Mouse (Mus musculus) liver, postnatal 0 days (tissue): ENCODE data around the gene Ikzf2. TPM values are rescaled to one million over a fixed set of nuclear protein-coding genes. Genes with fewer than 3 reads are reported as not detected.

ENCODE experiments used
- ATAC-seq: fragments of 200-750 bp; cut with Nextera tagmentation; 2 replicates; pipeline ENCODE4 v1.8.0; 2017; ENCODE audit warnings: mild to moderate bottlenecking, moderate library complexity
- DNase-seq: peaks from one replicate; pipeline ENCODE4 v3.0.0-alpha.2; 2016
- H3K27ac ChIP-seq: fragments of 300-500 bp; sonication (generic); 2 replicates; pipeline ENCODE4 v1.5.1; 2014; ENCODE audit warnings: antibody characterized with exemption, moderate library complexity, mild to moderate bottlenecking, low read depth
- H3K27me3 ChIP-seq: fragments of 300-500 bp; sonication (generic); 2 replicates; pipeline ENCODE4 v1.6.1; 2014; ENCODE audit warnings: low read length, control low read depth, mixed read lengths; ENCODE audit not compliant: insufficient read depth
- H3K36me3 ChIP-seq: fragments of 300-500 bp; sonication (generic); replicated peaks from 2 replicates; pipeline ENCODE4 v1.6.1; 2014; ENCODE audit warnings: mild to moderate bottlenecking, control low read depth, low read length, moderate library complexity, mixed read lengths; ENCODE audit not compliant: insufficient read depth
- H3K4me1 ChIP-seq: fragments of 300-500 bp; sonication (generic); 2 replicates; pipeline ENCODE4 v1.6.1; 2014; ENCODE audit warnings: antibody characterized with exemption, mild to moderate bottlenecking, control low read depth; ENCODE audit not compliant: insufficient read depth
- H3K4me2 ChIP-seq: fragments of 300-500 bp; sonication (generic); 2 replicates; pipeline ENCODE4 v1.6.1; 2014; ENCODE audit warnings: low read depth, mild to moderate bottlenecking, low read length, moderate library complexity, mixed read lengths
- H3K4me3 ChIP-seq: fragments of 300-500 bp; sonication (generic); 2 replicates; pipeline ENCODE4 v1.5.1; 2014; ENCODE audit warnings: low read depth, low read length
- H3K9ac ChIP-seq: fragments of 300-500 bp; sonication (generic); replicated peaks from 2 replicates; pipeline ENCODE4 v1.6.1; 2014; ENCODE audit warnings: mild to moderate bottlenecking, moderate library complexity
- H3K9me3 ChIP-seq: fragments of 300-500 bp; sonication (generic); 2 replicates; pipeline ENCODE4 v1.6.1; 2016; ENCODE audit warnings: mild to moderate bottlenecking, control low read depth, low read length, mixed read lengths
- CTCF ChIP-seq: sonication (generic); IDR thresholded peaks from 2 replicates; pipeline ENCODE4 v1.5.1; 2016; ENCODE audit warnings: antibody characterized with exemption, low read depth
- EP300 ChIP-seq: IDR thresholded peaks from 2 replicates; pipeline ENCODE4 v1.6.1; 2016; ENCODE audit warnings: antibody characterized with exemption, low read depth, mild to moderate bottlenecking
- WGBS: fragments of 180-500 bp; shearing (Covaris S2); extraction: QIAGEN DNeasy Blood & Tissue Kit; methylation state at CpG from one replicate; pipeline ENCODE4 v1.1.7; 2014; ENCODE audit not compliant: insufficient replicate concordance; 5-methylcytosine and 5-hydroxymethylcytosine counted together
- polyA plus RNA-seq: library from polyadenylated mRNA; unstranded; fragments of >200 nt; fragmentation: Nextera tagmentation; extraction: Ambion mirVana; gene quantifications from 2 replicates; pipeline ENCODE4 v1.2.1, GENCODE M21; 2015

Gene Ikzf2
- polyA plus RNA-seq, 1 experiment from 2014 or later: 0.33 TPM

DNA sequence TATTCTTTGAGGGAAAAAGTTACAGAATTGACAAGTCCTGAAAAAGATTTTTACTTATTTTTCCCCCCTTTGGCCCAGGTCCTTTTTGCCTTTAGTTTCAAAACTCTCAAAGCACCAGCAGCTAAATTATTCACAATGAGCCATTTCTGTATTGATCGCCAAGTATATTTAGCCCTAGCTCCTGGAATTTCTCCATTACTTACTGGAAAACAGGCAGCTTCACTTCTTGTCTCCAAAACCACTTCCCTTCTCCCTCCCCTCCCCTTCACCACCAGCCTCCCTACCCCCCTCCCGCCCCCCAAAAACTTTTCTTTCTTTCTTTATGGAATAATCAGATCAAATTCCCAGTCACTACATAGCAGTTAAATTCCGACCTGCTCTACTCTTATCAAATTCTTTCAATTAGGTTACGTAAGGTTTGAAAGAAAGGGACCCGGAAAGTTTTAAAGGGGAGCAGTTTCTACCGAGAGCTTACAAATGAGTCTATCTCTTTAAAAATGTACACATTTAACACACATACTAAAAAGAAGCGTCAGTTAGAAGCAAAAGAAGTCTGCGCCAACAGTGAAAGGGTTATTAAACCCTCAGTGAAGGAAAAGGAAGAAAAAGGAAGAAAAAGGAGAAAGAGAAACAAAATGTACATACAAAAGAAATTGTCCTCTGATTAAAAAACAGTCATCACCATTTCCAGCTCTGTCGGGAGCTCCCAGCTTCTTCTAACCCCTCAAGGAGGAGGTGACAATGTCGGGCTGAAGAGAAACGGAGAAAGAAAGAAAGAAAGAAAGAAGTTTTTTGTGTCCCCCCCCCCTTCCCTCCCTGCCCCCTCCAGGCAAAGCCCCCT is 1.8 kb downstream of the Ikzf2 start:
- H3K27me3 ChIP-seq: no peaks in the 10 kb centered on the region
- DNase-seq (no peak), ATAC-seq (no peak)
- no peak overlapping the region for H3K27ac ChIP-seq
- peak overlapping the region; percentile 90 for H3K4me2 ChIP-seq
- H3K4me3 ChIP-seq: peak overlapping the region; percentile 80
- peaks cover 11% of the 10 kb centered on the region for H3K4me1 ChIP-seq
- 1% methylated on average over 11 of the region's 11 CpGs for WGBS
- TF ChIP-seq EP300: no peak
- TF ChIP-seq CTCF: no peak
- no peaks in the 10 kb centered on the region for H3K9me3 ChIP-seq
- peak overlapping the region; percentile 48 for H3K9ac ChIP-seq
- no peaks in the 10 kb centered on the region for H3K36me3 ChIP-seq

GRCm38 (mm10) chr1:69684280-69685040 is 2.6 kb downstream of the Ikzf2 start:
- WGBS: 16% methylated on average over 13 of the region's 13 CpGs
- TF ChIP-seq CTCF (no peak), EP300 (no peak)
- Histone ChIP-seq H3K27ac (no peak overlapping the region), H3K9me3 (no peaks in the 10 kb centered on the region), H3K4me1 (peaks cover 11% of the 10 kb centered on the region), H3K36me3 (no peaks in the 10 kb centered on the region), H3K27me3 (no peaks in the 10 kb centered on the region), H3K4me3 (peak overlapping the region; percentile 80), H3K9ac (no peak overlapping the region), H3K4me2 (peak overlapping the region; percentile 90)
- DNase-seq (no peak), ATAC-seq (no peak)

DNA sequence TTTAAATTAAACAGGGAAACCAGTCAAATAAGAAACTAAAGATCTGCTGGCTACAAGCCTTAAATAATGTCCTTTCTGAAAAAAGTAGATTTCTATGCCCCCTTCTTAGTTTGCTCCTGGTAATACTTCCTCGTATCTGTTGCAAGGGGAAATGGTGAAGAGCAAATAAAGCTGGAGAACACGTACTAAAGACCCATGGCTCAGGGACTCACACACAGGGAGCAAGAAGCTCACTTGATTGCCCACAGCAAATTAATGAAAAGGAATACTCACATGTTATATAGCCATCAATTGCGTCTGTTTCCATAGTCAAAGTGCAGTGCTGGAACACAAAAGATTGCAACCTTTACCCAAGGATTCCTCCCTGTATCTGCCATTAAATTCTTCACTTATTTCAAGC is 3.2 kb downstream of the Ikzf2 start:
- WGBS: 27% methylated on average over 3 of the region's 3 CpGs
- H3K4me2 ChIP-seq: peak overlapping the region; percentile 90
- no peaks in the 10 kb centered on the region for H3K36me3 ChIP-seq
- no peak for TF ChIP-seq EP300
- TF ChIP-seq CTCF: no peak
- no peaks in the 10 kb centered on the region for H3K27me3 ChIP-seq
- H3K27ac ChIP-seq: no peak overlapping the region
- ATAC-seq: no peak
- DNase-seq: no peak
- H3K4me3 ChIP-seq: no peak overlapping the region
- H3K9ac ChIP-seq: no peak overlapping the region
- H3K9me3 ChIP-seq: no peaks in the 10 kb centered on the region
- peaks cover 10% of the 10 kb centered on the region for H3K4me1 ChIP-seq

DNA sequence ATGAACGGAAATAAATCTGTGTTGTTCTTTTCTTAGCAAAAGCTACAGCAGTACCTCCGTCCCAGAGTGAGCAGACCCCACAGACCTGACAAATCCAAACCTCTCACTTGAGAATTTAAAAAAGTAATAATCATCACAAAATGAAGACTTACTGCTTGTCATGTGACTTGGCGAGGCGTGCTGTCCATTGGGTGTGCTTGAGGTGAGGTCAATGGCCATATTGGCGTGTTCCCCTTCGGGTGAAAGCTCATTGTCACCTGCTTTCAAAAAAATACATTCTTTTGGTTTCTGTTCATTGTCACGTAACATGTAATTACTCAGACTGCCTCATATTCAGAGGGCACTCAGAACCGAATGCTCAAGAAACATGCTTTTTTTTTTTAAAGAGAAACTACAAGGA is 4.0 kb downstream of the Ikzf2 start:
- Histone ChIP-seq H3K4me2 (no peak overlapping the region), H3K9ac (no peak overlapping the region), H3K4me3 (no peak overlapping the region), H3K36me3 (no peaks in the 10 kb centered on the region), H3K27me3 (no peaks in the 10 kb centered on the region), H3K9me3 (no peaks in the 10 kb centered on the region), H3K27ac (no peak overlapping the region), H3K4me1 (peaks cover 7% of the 10 kb centered on the region; the same call in 1 of the 2 replicates)
- ATAC-seq: no peak
- 47% methylated on average over 8 of the region's 8 CpGs for WGBS
- DNase-seq: no peak
- TF ChIP-seq EP300: no peak
- no peak for TF ChIP-seq CTCF

DNA sequence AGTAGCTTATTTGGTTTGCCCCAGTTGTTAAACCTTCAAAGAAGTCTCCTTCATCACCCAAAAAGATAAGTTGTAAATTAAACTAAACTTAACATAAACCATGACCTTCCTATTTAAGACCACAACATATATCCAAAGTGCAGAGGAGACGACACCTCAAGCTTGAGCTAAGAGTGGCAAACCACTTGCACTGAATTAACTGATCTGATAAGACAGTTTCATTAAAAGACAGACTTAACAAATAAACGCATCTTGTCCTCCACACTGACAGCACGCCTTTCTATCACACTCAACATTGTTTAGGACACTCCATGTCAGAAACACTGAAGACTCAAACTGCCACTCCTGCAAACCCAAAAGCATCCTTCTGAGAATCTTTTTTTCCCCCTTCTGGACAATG is 4.8 kb downstream of the Ikzf2 start:
- DNase-seq (no peak), ATAC-seq (no peak)
- H3K4me3 ChIP-seq: no peak overlapping the region
- H3K9me3 ChIP-seq: no peaks in the 10 kb centered on the region
- H3K36me3 ChIP-seq: no peaks in the 10 kb centered on the region
- no peak overlapping the region for H3K4me2 ChIP-seq
- H3K27me3 ChIP-seq: no peaks in the 10 kb centered on the region
- no peak overlapping the region for H3K27ac ChIP-seq
- 37% methylated on average over 3 of the region's 3 CpGs for WGBS
- H3K4me1 ChIP-seq: peaks cover 7% of the 10 kb centered on the region; the same call in 1 of the 2 replicates
- TF ChIP-seq EP300: no peak
- no peak overlapping the region for H3K9ac ChIP-seq

GRCm38 (mm10) chr1:69681003-69681402 is 6.0 kb downstream of the Ikzf2 start:
- WGBS: 46% methylated on average over 5 of the region's 5 CpGs
- Histone ChIP-seq H3K9ac (no peak overlapping the region), H3K4me1 (peaks cover 7% of the 10 kb centered on the region; the same call in 1 of the 2 replicates), H3K4me2 (no peak overlapping the region), H3K9me3 (no peaks in the 10 kb centered on the region), H3K4me3 (no peak overlapping the region), H3K27ac (no peak overlapping the region), H3K27me3 (no peaks in the 10 kb centered on the region), H3K36me3 (no peaks in the 10 kb centered on the region)
- TF ChIP-seq EP300 (no peak), CTCF (no peak)
- DNase-seq (no peak), ATAC-seq (no peak)
